8 mouse cellular contexts compared by ENCODE assay signal in the genomic region with DNA sequence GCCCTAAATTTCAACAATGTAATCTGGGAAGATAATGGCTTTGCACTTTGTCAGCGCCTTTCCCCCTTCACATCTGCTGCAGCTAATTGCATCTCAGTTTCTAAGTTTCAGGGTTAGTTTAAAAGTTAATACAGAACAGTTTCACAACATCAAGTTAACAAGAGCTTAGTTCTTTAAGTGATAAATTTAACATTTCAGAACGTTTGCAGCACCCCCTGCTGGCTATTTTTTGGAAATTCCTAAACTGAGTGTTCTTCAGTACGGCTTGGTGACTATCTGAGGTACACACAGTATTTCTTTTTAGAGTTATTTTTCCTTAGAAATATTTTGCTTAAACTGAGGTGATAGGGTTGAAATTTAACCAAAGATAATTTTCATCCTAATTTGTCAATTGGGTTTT.
DNase-seq lines count a peak whose midpoint lies in the region; ATAC-seq lines count a peak whose summit lies in the region.

No protein-coding gene starts in this region.

- no peaks in the 10 kb centered on the region for H3K4me1 ChIP-seq in forebrain, embryonic 14.5 days (ENCODE audit: control insufficient read depth, insufficient read depth, low read length)
- H3K4me1 ChIP-seq in forebrain, embryonic 10.5 days, result no peaks in the 10 kb centered on the region
- no peaks in the 10 kb centered on the region for H3K4me1 ChIP-seq in midbrain, embryonic 14.5 days (ENCODE audit: control insufficient read depth, insufficient read depth, low read length)
- H3K4me1 ChIP-seq in midbrain, embryonic 10.5 days, result no peaks in the 10 kb centered on the region

- H3K4me3 ChIP-seq in forebrain, embryonic 14.5 days (ENCODE audit: low read depth, low read length), result no peak overlapping the region
- no peak overlapping the region for H3K4me3 ChIP-seq in forebrain, embryonic 10.5 days
- no peak overlapping the region for H3K4me3 ChIP-seq in midbrain, embryonic 14.5 days (replicated peaks; ENCODE audit: low read depth, low read length)
- H3K4me3 ChIP-seq in midbrain, embryonic 10.5 days, result no peak overlapping the region

- no peaks in the 10 kb centered on the region for H3K9me3 ChIP-seq in forebrain, embryonic 14.5 days (replicated peaks; ENCODE audit: control insufficient read depth, low read length)
- H3K9me3 ChIP-seq in forebrain, embryonic 10.5 days, result no peaks in the 10 kb centered on the region
- H3K9me3 ChIP-seq in midbrain, embryonic 14.5 days (ENCODE audit: control insufficient read depth, low read length), result no peaks in the 10 kb centered on the region
- H3K9me3 ChIP-seq in midbrain, embryonic 10.5 days (replicated peaks), result no peaks in the 10 kb centered on the region

- H3K36me3 ChIP-seq in forebrain, embryonic 14.5 days (ENCODE audit: control insufficient read depth, insufficient read depth, low read length), result peaks cover 13% of the 10 kb centered on the region; the same call in 1 of the 2 replicates
- peaks cover 16% of the 10 kb centered on the region for H3K36me3 ChIP-seq in forebrain, embryonic 10.5 days (replicated peaks)
- peaks cover 19% of the 10 kb centered on the region for H3K36me3 ChIP-seq in midbrain, embryonic 14.5 days (ENCODE audit: control insufficient read depth, insufficient read depth, low read length)
- H3K36me3 ChIP-seq in midbrain, embryonic 10.5 days, result peaks cover 20% of the 10 kb centered on the region

- no peak overlapping the region for H3K4me2 ChIP-seq in forebrain, embryonic 14.5 days (ENCODE audit: low read length)
- H3K4me2 ChIP-seq in midbrain, embryonic 14.5 days (ENCODE audit: low read length), result no peak overlapping the region

- no peak overlapping the region for H3K9ac ChIP-seq in forebrain, embryonic 14.5 days (ENCODE audit: low read length)
- H3K9ac ChIP-seq in midbrain, embryonic 14.5 days (replicated peaks; ENCODE audit: low read length), result no peak overlapping the region

- H3K27ac ChIP-seq in forebrain, embryonic 14.5 days (ENCODE audit: low read depth, low read length), result no peak overlapping the region
- no peak overlapping the region for H3K27ac ChIP-seq in forebrain, embryonic 10.5 days
- H3K27ac ChIP-seq in midbrain, embryonic 14.5 days (replicated peaks; ENCODE audit: low read depth, low read length), result no peak overlapping the region
- H3K27ac ChIP-seq in midbrain, embryonic 10.5 days (replicated peaks), result no peak overlapping the region

- no peak for ATAC-seq in forebrain, embryonic 14.5 days
- ATAC-seq in midbrain, embryonic 14.5 days (ENCODE audit: low FRiP score, low TSS enrichment), result no peak
- ATAC-seq in granulocyte monocyte progenitor cell, adult 5-6 weeks (replicated peaks; ENCODE audit: poor library complexity, severe bottlenecking), result peak; percentile 57; the same call in 1 of the 2 replicates

- H3K27me3 ChIP-seq in forebrain, embryonic 14.5 days (replicated peaks; ENCODE audit: control insufficient read depth, insufficient read depth, low read length), result no peaks in the 10 kb centered on the region
- H3K27me3 ChIP-seq in forebrain, embryonic 10.5 days (ENCODE audit: poor library complexity, severe bottlenecking), result no peaks in the 10 kb centered on the region
- no peaks in the 10 kb centered on the region for H3K27me3 ChIP-seq in midbrain, embryonic 14.5 days (ENCODE audit: control insufficient read depth, insufficient read depth, low read length)
- H3K27me3 ChIP-seq in midbrain, embryonic 10.5 days (ENCODE audit: low read depth, poor library complexity, severe bottlenecking), result no peaks in the 10 kb centered on the region

- WGBS in forebrain, embryonic 14.5 days, result 37% methylated on average over 3 of the region's 3 CpGs
- 34% methylated on average over 3 of the region's 3 CpGs for WGBS in forebrain, embryonic 10.5 days
- WGBS in midbrain, embryonic 14.5 days, result 38% methylated on average over 3 of the region's 3 CpGs
- WGBS in midbrain, embryonic 10.5 days, result 39% methylated on average over 3 of the region's 3 CpGs

- peak; percentile 82 for DNase-seq in forebrain, embryonic 14.5 days (ENCODE audit: low spot score)
- no peak for DNase-seq in forebrain, embryonic 10.5 days (ENCODE audit: extremely low spot score, low spot score)
- DNase-seq in midbrain, embryonic 14.5 days, result peak; percentile 86
- no peak for DNase-seq in midbrain, embryonic 10.5 days (ENCODE audit: low spot score)
- peak; percentile 48 for DNase-seq in c-Kit-negative CD71-positive TER-119-positive erythroid progenitor cells, embryonic 14.5 days (ENCODE audit: low read depth, low spot score)
- peak; percentile 72 for DNase-seq in lung, postnatal 10 days
- peak; percentile 36 for DNase-seq in thymus, postnatal 25 days

Comparison
In these comparisons a context has a peak if more than half of its experiments do, and no peak if none do; other contexts are left out.
1. DNase-seq: peak in forebrain, embryonic 14.5 days (single experiment), midbrain, embryonic 14.5 days (single experiment), c-Kit-negative CD71-positive TER-119-positive erythroid progenitor cells, embryonic 14.5 days (single experiment), lung, postnatal 10 days (single experiment) and thymus, postnatal 25 days (single experiment); none in forebrain, embryonic 10.5 days (single experiment) and midbrain, embryonic 10.5 days (single experiment).